Mouse (Mus musculus) gastrocnemius, adult 18-20 months (tissue): Measurements from ENCODE around the gene Defb25. TPM values are rescaled to one million over a fixed set of nuclear protein-coding genes. Genes with fewer than 3 reads are reported as not detected.

ENCODE experiments used
- DNase-seq: peaks from one replicate; pipeline ENCODE4 v3.0.0; 2021; ENCODE audit warnings: low spot score
- total RNA-seq, 2 experiments: library from RNA; stranded (reverse); gene quantifications; 2 replicates each; pipeline ENCODE4 v1.2.3; 2021

The Defb25 gene
- total RNA-seq, 2 experiments from 2014 or later, result not detected

GRCm38 (mm10) chr2:152628066-152628465 is 5.2 kb upstream of the Defb25 start:
- DNase-seq, result no peak

- no peak for DNase-seq
Observed at GRCm38 (mm10) chr2:152626774-152627591, 4.1 kb upstream of the Defb25 start, which contains the start of gene Rem1. Rem1 (plus strand) TSS chr2:152626951.

- DNase-seq, result no peak
Observed at GRCm38 (mm10) chr2:152625256-152625655, 2.4 kb upstream of the Defb25 start.

- DNase-seq, result no peak
Observed at GRCm38 (mm10) chr2:152624566-152624965, 1.7 kb upstream of the Defb25 start.

GRCm38 (mm10) chr2:152622151-152622550 is 702 bp downstream of the Defb25 start:
- no peak for DNase-seq

- DNase-seq, result peak; percentile 32
Observed at GRCm38 (mm10) chr2:152620367-152621134, 2.3 kb downstream of the Defb25 start.

- no peak for DNase-seq
Observed at GRCm38 (mm10) chr2:152617374-152617773, 5.5 kb downstream of the Defb25 start.

GRCm38 (mm10) chr2:152616470-152616869 is 6.4 kb downstream of the Defb25 start:
- DNase-seq, result no peak

- DNase-seq, result peak; percentile 66
Observed at GRCm38 (mm10) chr2:152615563-152615962, 7.3 kb downstream of the Defb25 start.

- no peak for DNase-seq
Observed at GRCm38 (mm10) chr2:152612193-152612592, 10.7 kb downstream of the Defb25 start.

GRCm38 (mm10) chr2:152608719-152609118 is 14.1 kb downstream of the Defb25 start:
- DNase-seq, result no peak

- no peak for DNase-seq
Observed at GRCm38 (mm10) chr2:152607746-152608145, 15.1 kb downstream of the Defb25 start.

GRCm38 (mm10) chr2:152604057-152604456 is 18.8 kb downstream of the Defb25 start, which contains the start of gene Defb36:
Defb36 (plus strand) TSS chr2:152604327.
- no peak for DNase-seq

- no peak for DNase-seq
Observed at GRCm38 (mm10) chr2:152601275-152601960, 21.4 kb downstream of the Defb25 start.

GRCm38 (mm10) chr2:152600076-152600475 is 22.8 kb downstream of the Defb25 start:
- no peak for DNase-seq

- no peak for DNase-seq
Observed at GRCm38 (mm10) chr2:152599299-152599698, 23.6 kb downstream of the Defb25 start, which contains the start of gene Defb45. Defb45 (minus strand) TSS chr2:152599399.

GRCm38 (mm10) chr2:152589021-152589420 is 33.8 kb downstream of the Defb25 start:
- DNase-seq, result no peak

- no peak for DNase-seq
Observed at GRCm38 (mm10) chr2:152588450-152588849, 34.4 kb downstream of the Defb25 start.

GRCm38 (mm10) chr2:152586926-152587560 is 35.8 kb downstream of the Defb25 start:
- no peak for DNase-seq

GRCm38 (mm10) chr2:152580612-152581011 is 42.2 kb downstream of the Defb25 start:
- DNase-seq, result no peak

GRCm38 (mm10) chr2:152580107-152580506 is 42.7 kb downstream of the Defb25 start, which contains the start of gene Defb19:
Defb19 (minus strand) TSS chr2:152580312.
- DNase-seq, result no peak
